Mouse (Mus musculus) liver, embryonic 11.5 days (tissue): ENCODE data around the gene Gm10226. TPM values are rescaled to one million over a fixed set of nuclear protein-coding genes. Genes with fewer than 3 reads are reported as not detected.
"Not testable (repeated sequence)": the region's sequence is repeated elsewhere in the genome, so short reads cannot be mapped to it uniquely, and the experiment has no call there.

Source experiments
- ATAC-seq: fragments of 200-750 bp; cut with Nextera tagmentation; replicated peaks from 2 replicates; pipeline ENCODE4 v1.8.0; 2017; ENCODE audit warnings: moderate number of reproducible peaks, mild to moderate bottlenecking, moderate TSS enrichment, moderate library complexity; ENCODE audit not compliant: low FRiP score
- DNase-seq: peaks from one replicate; pipeline ENCODE4 v3.0.0-alpha.2; 2017; ENCODE audit warnings: low spot score
- H3K27ac ChIP-seq: fragments of 300-500 bp; sonication (generic); 2 replicates; pipeline ENCODE4 v1.5.1; 2014; ENCODE audit warnings: mild to moderate bottlenecking, low read depth, low read length, control low read depth
- H3K27me3 ChIP-seq: fragments of 300-500 bp; sonication (generic); replicated peaks from 2 replicates; pipeline ENCODE4 v1.6.1; 2014; ENCODE audit warnings: low read length, mixed read lengths; ENCODE audit not compliant: control insufficient read depth, insufficient read depth
- H3K36me3 ChIP-seq: fragments of 300-500 bp; sonication (generic); 2 replicates; pipeline ENCODE4 v1.6.1; 2014; ENCODE audit warnings: mild to moderate bottlenecking, low read length, moderate library complexity, mixed read lengths; ENCODE audit not compliant: control insufficient read depth, insufficient read depth
- H3K4me1 ChIP-seq: fragments of 300-500 bp; sonication (generic); replicated peaks from 2 replicates; pipeline ENCODE4 v1.6.1; 2014; ENCODE audit warnings: low read length, mixed read lengths; ENCODE audit not compliant: control insufficient read depth, insufficient read depth
- H3K4me2 ChIP-seq: fragments of 300-500 bp; sonication (generic); 2 replicates; pipeline ENCODE4 v1.6.1; 2014; ENCODE audit warnings: mild to moderate bottlenecking, control low read depth, moderate library complexity
- H3K4me3 ChIP-seq: fragments of 300-500 bp; sonication (generic); 2 replicates; pipeline ENCODE4 v1.5.1; 2014; ENCODE audit warnings: low read depth, low read length, control low read depth
- H3K9ac ChIP-seq: fragments of 300-500 bp; sonication (generic); 2 replicates; pipeline ENCODE4 v1.6.1; 2014; ENCODE audit warnings: low read depth, low read length, control low read depth
- H3K9me3 ChIP-seq: fragments of 300-500 bp; sonication (generic); 2 replicates; pipeline ENCODE4 v1.6.1; 2016; ENCODE audit warnings: low read length, inconsistent platforms, mixed read lengths; ENCODE audit not compliant: control insufficient read depth
- WGBS: fragments of 180-500 bp; shearing (Covaris S2); extraction: QIAGEN DNeasy Blood & Tissue Kit; methylation state at CpG from one replicate; pipeline ENCODE4 v1.1.7; 2014; 5-methylcytosine and 5-hydroxymethylcytosine counted together
- polyA plus RNA-seq: library from polyadenylated mRNA; unstranded; fragments of >200 nt; fragmentation: Nextera tagmentation; extraction: Ambion mirVana; gene quantifications from 2 replicates; pipeline ENCODE4 v1.2.1, GENCODE M21; 2014

Gene Gm10226
- polyA plus RNA-seq, 1 experiment from 2014 or later: 6.1 TPM

DNA sequence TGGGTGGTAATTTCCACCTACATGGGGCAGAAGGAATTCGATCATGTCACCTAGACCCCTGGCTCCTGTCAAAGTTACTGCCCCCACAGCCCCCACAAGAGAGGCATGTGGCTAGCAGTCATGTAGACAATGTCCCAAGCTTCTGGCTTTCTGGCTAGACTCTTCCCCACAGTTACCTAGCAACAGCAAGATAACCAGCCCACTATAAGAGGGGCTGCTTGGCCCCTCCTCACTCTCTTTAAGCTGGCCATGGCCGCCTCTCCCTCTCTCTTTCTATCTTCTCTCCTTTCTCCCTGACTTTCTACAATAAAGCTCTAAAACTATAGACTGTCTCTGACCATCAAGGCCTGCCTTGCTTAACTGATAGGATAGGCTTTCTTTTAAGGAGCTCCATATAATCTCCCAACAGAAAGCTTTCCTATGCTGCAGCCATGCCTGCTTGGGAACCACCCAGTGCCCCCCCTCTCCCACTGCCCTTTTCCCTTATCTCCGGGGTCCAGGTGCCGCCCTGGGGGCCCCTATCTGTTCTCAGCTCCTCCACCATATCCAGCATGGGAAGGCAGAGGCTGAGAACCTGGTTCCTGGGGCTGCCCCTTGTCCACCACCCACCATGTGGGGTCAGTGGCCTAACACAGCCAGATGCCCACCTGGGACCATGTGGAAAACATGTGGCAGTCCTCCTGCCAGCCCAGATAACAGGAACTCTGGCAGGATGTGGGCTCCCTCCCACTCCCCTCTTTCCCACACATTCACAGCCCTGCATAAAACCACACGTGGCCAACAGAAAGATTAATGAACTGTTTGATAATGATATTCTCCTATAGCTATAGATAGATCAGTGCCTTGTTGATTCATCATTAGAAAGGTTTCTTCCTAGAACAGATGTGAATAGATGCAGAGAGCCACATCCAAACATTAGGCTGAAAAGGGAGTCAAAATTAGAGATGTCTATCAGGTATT, 10.9 kb downstream of the Gm10226 start:
- Histone ChIP-seq H3K4me1 (peaks cover 9% of the 10 kb centered on the region), H3K27me3 (no peaks in the 10 kb centered on the region), H3K36me3 (no peaks in the 10 kb centered on the region), H3K27ac (peak overlapping the region; percentile 84), H3K4me3 (no peak overlapping the region), H3K4me2 (peak overlapping the region; percentile 42), H3K9ac (peak overlapping the region; percentile 41), H3K9me3 (no peaks in the 10 kb centered on the region)
- WGBS: 18% methylated on average over 5 of the region's 5 CpGs
- ATAC-seq (peak; percentile 98), DNase-seq (peak; percentile 74)

DNA sequence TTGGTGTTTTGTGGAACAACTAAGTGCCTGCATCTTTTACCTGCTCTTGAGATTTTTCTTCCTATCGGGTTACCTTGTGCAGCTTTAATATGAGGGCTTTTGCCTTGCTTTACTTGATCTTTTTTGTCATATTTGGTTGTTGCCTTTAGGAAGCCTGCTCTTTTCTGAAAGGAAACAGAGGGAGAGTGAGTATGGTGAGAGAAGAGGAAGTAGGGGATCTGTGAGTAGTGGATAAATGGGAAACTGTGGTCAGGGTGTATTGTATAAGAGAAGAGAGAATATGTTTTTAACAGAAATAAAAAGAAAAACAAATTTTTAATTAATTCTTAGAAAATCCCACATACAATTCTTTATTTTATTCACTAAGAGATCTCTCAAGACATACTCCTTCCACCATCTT, 11.8 kb downstream of the Gm10226 start:
- H3K27me3 ChIP-seq: no peaks in the 10 kb centered on the region
- 51% methylated on average over 1 of the region's 1 CpGs for whole genome bisulfite sequencing
- no peak overlapping the region for H3K4me2 ChIP-seq
- no peaks in the 10 kb centered on the region for H3K9me3 ChIP-seq
- H3K4me3 ChIP-seq: no peak overlapping the region
- no peaks in the 10 kb centered on the region for H3K36me3 ChIP-seq
- no peak overlapping the region for H3K9ac ChIP-seq
- peaks cover 10% of the 10 kb centered on the region for H3K4me1 ChIP-seq
- peak overlapping the region; percentile 84; the same call in 1 of the 2 replicates for H3K27ac ChIP-seq
- no peak for ATAC-seq
- no peak for DNase-seq

DNA sequence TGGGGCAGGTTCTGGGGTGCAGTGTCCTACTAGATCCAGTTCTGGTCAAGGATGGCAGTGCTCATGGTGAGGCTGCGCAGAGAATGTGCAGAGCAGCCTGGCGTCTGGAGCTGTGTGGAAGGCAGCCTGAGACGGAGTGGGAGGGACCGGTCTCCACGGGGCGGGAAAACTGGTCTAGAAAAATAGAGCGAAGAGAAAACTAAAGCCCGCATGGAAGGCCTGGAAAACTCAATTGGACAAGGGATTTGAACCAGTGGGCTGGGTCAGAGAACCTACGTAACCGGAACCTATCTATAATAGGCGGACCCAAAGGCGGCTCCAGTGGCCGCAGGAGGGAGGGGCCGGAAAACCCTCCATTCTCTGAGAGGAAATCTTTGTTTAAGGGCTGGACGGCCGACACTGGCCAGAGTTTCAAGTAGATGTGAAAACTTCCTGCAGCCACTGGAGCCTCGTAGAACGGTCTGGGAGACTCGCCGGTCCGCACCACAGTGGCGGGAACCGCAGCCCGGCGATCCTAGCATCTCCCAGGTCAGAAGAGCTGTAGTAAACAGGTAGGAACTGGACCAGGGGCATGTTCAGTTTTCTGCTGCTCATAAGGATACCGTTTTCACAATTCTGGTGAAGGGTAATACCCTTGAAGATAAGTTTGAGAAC, 15.8 kb downstream of the Gm10226 start, which contains the start of gene Zfp760:
Zfp760 (plus strand) TSS at position 399 of the 654 bp plus-strand sequence.
- WGBS: 5% methylated on average over 26 of the region's 26 CpGs
- Histone ChIP-seq H3K4me1 (peaks cover 12% of the 10 kb centered on the region), H3K4me3 (peak within 1 kb of the TSS; percentile 72), H3K27me3 (no peaks in the 10 kb centered on the region), H3K9me3 (no peaks in the 10 kb centered on the region), H3K36me3 (no peaks in the 10 kb centered on the region), H3K27ac (peak within 1 kb of the TSS; percentile 91), H3K9ac (peak within 1 kb of the TSS; percentile 75), H3K4me2 (peak within 1 kb of the TSS; percentile 74)
- ATAC-seq (peak; percentile 81), DNase-seq (peak; percentile 76)

DNA sequence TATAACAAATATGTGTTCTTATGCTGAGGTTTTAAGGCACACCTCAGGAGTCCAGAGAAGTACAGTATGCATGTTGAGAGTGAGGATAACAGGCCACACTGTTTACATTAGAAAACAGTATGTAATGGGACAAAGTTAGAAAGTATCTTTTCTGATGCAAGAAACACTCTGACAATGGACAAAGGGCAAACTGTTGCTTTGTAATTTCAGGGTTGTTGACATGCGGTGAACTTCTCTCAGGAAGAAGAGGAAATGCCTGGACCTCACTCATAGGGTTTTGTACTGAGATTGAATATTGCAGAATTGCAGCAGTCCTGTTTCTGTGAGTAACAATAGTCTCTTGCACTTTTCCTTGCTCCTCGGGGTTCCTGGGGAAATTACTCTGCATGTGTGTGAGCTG, 16.7 kb downstream of the Gm10226 start:
- ATAC-seq (no peak), DNase-seq (no peak)
- H3K4me2 ChIP-seq: peak overlapping the region; percentile 74
- peak overlapping the region; percentile 72 for H3K4me3 ChIP-seq
- WGBS: 35% methylated on average over 2 of the region's 2 CpGs
- no peak overlapping the region for H3K27ac ChIP-seq
- H3K27me3 ChIP-seq: no peaks in the 10 kb centered on the region
- no peaks in the 10 kb centered on the region; the same call in 1 of the 2 replicates for H3K36me3 ChIP-seq
- H3K9ac ChIP-seq: peak overlapping the region; percentile 54
- H3K4me1 ChIP-seq: peaks cover 7% of the 10 kb centered on the region
- H3K9me3 ChIP-seq: no peaks in the 10 kb centered on the region

DNA sequence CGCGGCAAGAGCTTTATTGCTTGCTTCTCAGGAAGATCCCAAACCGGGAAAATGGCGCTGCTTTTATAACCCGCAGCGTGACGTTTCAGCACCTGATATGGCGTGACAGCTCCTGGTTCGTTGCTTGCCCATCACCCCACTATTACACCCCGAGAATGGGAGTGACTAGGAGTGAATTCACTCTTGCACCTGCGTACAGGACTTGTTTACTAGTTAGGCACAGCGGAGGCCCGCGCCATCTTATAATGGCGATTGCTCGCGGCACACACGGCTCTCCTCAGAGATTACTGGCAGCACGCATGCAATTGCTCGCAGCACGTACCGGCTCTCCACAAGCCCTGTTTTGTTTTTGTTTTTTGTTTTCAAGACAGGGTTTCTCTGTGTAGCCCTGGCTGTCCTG, 38.8 kb downstream of the Gm10226 start, which contains the start of gene Zfp229:
Zfp229 (plus strand) TSS at position 301 of the 400 bp plus-strand sequence.
- H3K4me1 ChIP-seq, H3K9me3 ChIP-seq, H3K4me3 ChIP-seq, H3K4me2 ChIP-seq, H3K9ac ChIP-seq, DNase-seq, H3K27me3 ChIP-seq, H3K36me3 ChIP-seq, ATAC-seq, H3K27ac ChIP-seq: not testable (repeated sequence)
- WGBS: 95% methylated on average over 8 of the region's 22 CpGs

DNA sequence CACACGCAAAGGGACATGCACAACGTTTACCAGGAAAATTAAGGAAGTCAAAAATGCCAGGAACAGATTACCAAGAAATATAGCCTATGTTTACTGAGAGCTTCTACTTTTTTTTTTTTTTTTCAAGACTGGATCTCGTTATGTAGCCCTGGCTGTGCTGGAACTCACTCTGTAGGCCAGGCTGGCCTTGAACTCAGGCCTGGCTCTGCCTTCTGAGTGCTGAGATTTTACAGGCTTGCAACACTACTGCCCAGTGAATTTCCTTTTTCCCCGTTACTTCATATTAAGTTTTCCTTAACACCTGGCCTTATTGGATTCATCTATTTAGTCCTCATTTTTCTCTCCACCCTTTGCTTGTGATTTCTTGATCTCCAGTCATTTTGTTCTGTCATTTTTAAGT, 41.4 kb downstream of the Gm10226 start:
- Histone ChIP-seq H3K9me3 (no peaks in the 10 kb centered on the region), H3K4me1 (peaks cover 4% of the 10 kb centered on the region; the same call in 1 of the 2 replicates), H3K27me3 (no peaks in the 10 kb centered on the region), H3K27ac (peak overlapping the region; percentile 33; the same call in 1 of the 2 replicates), H3K9ac (peak overlapping the region; percentile 74; the same call in 1 of the 2 replicates), H3K36me3 (no peaks in the 10 kb centered on the region), H3K4me3 (peak overlapping the region; percentile 55), H3K4me2 (peak overlapping the region; percentile 65)
- no peak for ATAC-seq
- 83% methylated on average over 4 of the region's 4 CpGs for WGBS
- DNase-seq: no peak

DNA sequence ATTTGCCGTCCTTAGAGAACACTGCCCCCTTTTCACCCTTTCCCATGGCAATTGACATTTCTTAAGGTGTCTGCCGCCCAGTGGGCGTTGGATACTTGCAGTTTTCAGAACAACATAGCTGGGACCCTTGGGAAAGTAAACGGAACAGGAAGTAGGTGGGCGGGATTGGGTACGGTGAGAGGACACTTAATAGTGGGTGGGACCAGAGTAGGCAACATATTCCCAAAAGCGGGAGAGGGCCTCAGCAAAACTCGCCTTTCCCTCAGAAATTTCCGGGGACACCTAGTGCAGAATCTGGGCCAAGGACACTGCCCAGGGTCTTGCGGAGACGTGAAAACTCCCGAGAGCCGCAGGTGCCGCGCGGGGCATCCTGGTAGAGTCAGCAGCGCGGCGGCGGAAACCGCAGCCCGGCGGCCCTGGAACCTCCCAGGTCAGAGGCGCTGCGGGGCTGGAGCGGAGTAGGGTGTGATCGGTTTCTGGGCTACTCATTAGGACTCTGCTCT, 41.9 kb downstream of the Gm10226 start:
- Histone ChIP-seq H3K4me3 (peak overlapping the region; percentile 55), H3K9ac (peak overlapping the region; percentile 74), H3K4me2 (peak overlapping the region; percentile 65), H3K27ac (peak overlapping the region; percentile 33; the same call in 1 of the 2 replicates), H3K27me3 (no peaks in the 10 kb centered on the region), H3K4me1 (peaks cover 4% of the 10 kb centered on the region; the same call in 1 of the 2 replicates), H3K9me3 (no peaks in the 10 kb centered on the region), H3K36me3 (no peaks in the 10 kb centered on the region)
- WGBS: under 1% methylated on average over 27 of the region's 27 CpGs
- DNase-seq: peak; percentile 83
- peak; percentile 96 for ATAC-seq
